Mouse (Mus musculus): ENCODE results near the gene Nrxn2. TPM values are rescaled to one million over a fixed set of nuclear protein-coding genes. Genes with fewer than 3 reads are reported as not detected.

Nrxn2 gene
- total and polyA plus RNA-seq, 3 experiments: 0.20 to 0.71 (median 0.30) TPM

DNA sequence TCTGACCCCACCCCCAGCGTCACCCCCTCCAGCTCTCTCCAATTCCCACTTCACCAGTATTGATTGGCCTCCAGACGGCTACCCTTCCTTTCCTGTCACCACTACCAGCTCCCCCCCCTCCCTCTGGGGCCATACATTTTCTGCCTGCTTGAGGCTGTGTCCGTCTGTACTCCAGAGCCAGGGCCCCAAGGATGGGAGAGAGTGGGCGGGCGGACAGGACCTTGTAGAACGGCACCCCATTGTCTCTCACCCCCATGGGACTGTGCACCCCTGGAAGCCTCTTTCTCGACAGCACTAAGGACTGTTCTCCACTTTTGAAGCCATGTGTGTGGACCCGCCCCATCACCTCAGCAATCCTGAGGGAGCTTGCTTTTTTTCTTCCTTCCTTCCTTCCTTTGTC, 77.2 kb downstream of the Nrxn2 start:
- no peak for DNase-seq (ENCODE audit: extremely low read depth)
- no peak overlapping the region for H3K4me3 ChIP-seq (replicated peaks in 1 of 3; ENCODE audit: low read depth in 2 of 3, low read length in 2 of 3, poor library complexity in 1 of 3)
- dilution Hi-C loops (cut with MboI; ENCODE audit: extremely low pct_ligation_motif_present, extremely low pct_unique_long_range_greater_than_20kb, low sequenced_read_pairs) (no loop called here), in situ Hi-C loops (cut with MboI; ENCODE audit: low pct_ligation_motif_present, low pct_unique_long_range_greater_than_20kb, low sequenced_read_pairs) (no loop called here)
- no peaks in the 10 kb centered on the region for H3K79me2 ChIP-seq (replicated peaks; ENCODE audit: control insufficient read depth, extremely low read depth, insufficient read depth, poor library complexity, severe bottlenecking)
- H3K9ac ChIP-seq (ENCODE audit: insufficient read depth, low read depth): no peak overlapping the region
- peaks cover 90% of the 10 kb centered on the region for H3K27me3 ChIP-seq (replicated peaks)
- H3K27ac ChIP-seq (ENCODE audit: insufficient read depth, low read depth): no peak overlapping the region
- no peaks in the 10 kb centered on the region for H3K9me3 ChIP-seq (replicated peaks; ENCODE audit: low read length)
- H3K4me1 ChIP-seq (ENCODE audit: control insufficient read depth in 1 of 2, insufficient read depth in 2 of 2): peaks cover 0 to 7% of the 10 kb centered on the region in 2 experiments; a peak in 3 of 4 replicates
- no peak overlapping the region for H3K4me2 ChIP-seq (ENCODE audit: insufficient read depth, low read depth, poor library complexity, severe bottlenecking)
- TF ChIP-seq RCOR1 (conservative IDR thresholded peaks at IDR 0.05; ENCODE audit: low read depth, low read length): no peak
- no peak for TF ChIP-seq MEF2A (IDR thresholded peaks at IDR 0.05; ENCODE audit: borderline replicate concordance, low read depth, low read length)
- no peak for TF ChIP-seq MAX (IDR thresholded peaks at IDR 0.05; ENCODE audit: low read length)
- no peak for TF ChIP-seq MXI1 (IDR thresholded peaks at IDR 0.05; ENCODE audit: low read depth, low read length)
- no peak for TF ChIP-seq ZNF384 (IDR thresholded peaks at IDR 0.05; ENCODE audit: low read depth, low read length)
- no peak for TF ChIP-seq PAX5 (IDR thresholded peaks at IDR 0.05; ENCODE audit: low read length)
- no peak for TF ChIP-seq MYC (IDR thresholded peaks at IDR 0.05; ENCODE audit: low read depth, low read length)
- TF ChIP-seq NRF1 (IDR thresholded peaks at IDR 0.05; ENCODE audit: low read depth, low read length): no peak
- no peak for TF ChIP-seq E2F4 (IDR thresholded peaks at IDR 0.05; ENCODE audit: insufficient replicate concordance, low read depth, low read length)
- no peak for TF ChIP-seq JUND (conservative IDR thresholded peaks at IDR 0.05; ENCODE audit: low read depth, low read length)
- TF ChIP-seq IRF4 (IDR thresholded peaks at IDR 0.05; ENCODE audit: low read depth, low read length): no peak
- TF ChIP-seq MAFK (IDR thresholded peaks at IDR 0.05; ENCODE audit: insufficient replicate concordance, low read length): no peak
- TF ChIP-seq CHD1 (IDR thresholded peaks at IDR 0.05; ENCODE audit: low read depth, low read length): no peak
- no peak for TF ChIP-seq MAZ (IDR thresholded peaks at IDR 0.05; ENCODE audit: low read depth, low read length)
- TF ChIP-seq EP300 (IDR thresholded peaks at IDR 0.05; ENCODE audit: low read length): no peak
- no peak for TF ChIP-seq ETS1 (conservative IDR thresholded peaks at IDR 0.05; ENCODE audit: low read depth, low read length)
- TF ChIP-seq ZKSCAN1 (IDR thresholded peaks at IDR 0.05; ENCODE audit: borderline replicate concordance, low read depth, low read length): no peak
- TF ChIP-seq JUN (IDR thresholded peaks at IDR 0.05; ENCODE audit: insufficient read depth, low read depth, low read length): no peak
- TF ChIP-seq SMC3 (IDR thresholded peaks at IDR 0.05; ENCODE audit: low read depth, low read length): no peak
- no peak for TF ChIP-seq RAD21 (IDR thresholded peaks at IDR 0.05; ENCODE audit: low read depth, low read length)
- H3K36me3 ChIP-seq (replicated peaks in 1 of 2; ENCODE audit: control insufficient read depth in 1 of 2, insufficient read depth in 1 of 2, low read length in 1 of 2): no peaks in the 10 kb centered on the region

DNA sequence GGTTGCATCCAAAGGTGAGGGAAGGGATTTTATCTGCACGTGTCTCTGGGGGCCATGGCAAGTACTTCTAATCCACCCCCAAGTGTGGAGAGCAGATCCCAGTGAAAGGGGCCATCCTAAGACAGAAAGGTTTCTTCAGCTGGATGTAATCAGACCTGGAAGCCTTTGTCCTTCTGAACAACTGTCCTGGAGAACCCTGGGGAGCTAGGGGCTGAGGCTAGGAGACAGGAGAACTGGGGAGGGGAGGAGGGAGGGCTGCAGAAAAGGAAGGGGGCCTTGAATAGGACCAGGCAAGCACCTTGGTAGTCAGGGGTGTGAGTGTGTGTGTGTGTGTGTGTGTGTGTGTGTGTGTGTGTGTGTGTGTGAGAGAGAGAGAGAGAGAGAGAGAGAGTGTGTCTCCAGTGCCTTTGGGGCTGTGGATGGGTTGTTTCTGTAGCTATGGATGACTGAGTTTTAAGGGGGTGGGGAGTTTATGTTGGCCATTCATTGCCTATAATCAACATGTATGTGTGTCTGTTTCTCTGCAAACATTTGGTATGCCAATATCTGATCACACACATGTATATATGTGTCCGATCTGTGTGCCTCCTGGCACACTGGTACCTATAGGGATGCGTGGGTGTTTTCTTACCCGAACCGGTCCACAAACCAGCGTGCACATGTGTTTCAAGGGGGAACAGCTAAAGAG, 78.1 kb downstream of the Nrxn2 start:
- Histone ChIP-seq H3K4me3 (replicated peaks in 1 of 3; ENCODE audit: low read depth in 2 of 3, low read length in 2 of 3, poor library complexity in 1 of 3) (no peak overlapping the region), H3K4me2 (ENCODE audit: insufficient read depth, low read depth, poor library complexity, severe bottlenecking) (no peak overlapping the region), H3K9ac (ENCODE audit: insufficient read depth, low read depth) (no peak overlapping the region), H3K4me1 (ENCODE audit: control insufficient read depth in 1 of 2, insufficient read depth in 2 of 2) (peaks cover 0 to 7% of the 10 kb centered on the region in 2 experiments; a peak in 3 of 4 replicates), H3K27me3 (replicated peaks) (peaks cover 90% of the 10 kb centered on the region), H3K36me3 (replicated peaks in 1 of 2; ENCODE audit: control insufficient read depth in 1 of 2, insufficient read depth in 1 of 2, low read length in 1 of 2) (no peaks in the 10 kb centered on the region), H3K79me2 (replicated peaks; ENCODE audit: control insufficient read depth, extremely low read depth, insufficient read depth, poor library complexity, severe bottlenecking) (no peaks in the 10 kb centered on the region), H3K27ac (ENCODE audit: insufficient read depth, low read depth) (no peak overlapping the region), H3K9me3 (replicated peaks; ENCODE audit: low read length) (no peaks in the 10 kb centered on the region)
- in situ Hi-C loops (cut with MboI; ENCODE audit: low pct_ligation_motif_present, low pct_unique_long_range_greater_than_20kb, low sequenced_read_pairs) (no loop called here), dilution Hi-C loops (cut with MboI; ENCODE audit: extremely low pct_ligation_motif_present, extremely low pct_unique_long_range_greater_than_20kb, low sequenced_read_pairs) (no loop called here)
- no peak for DNase-seq (ENCODE audit: extremely low read depth)
- TF ChIP-seq MXI1 (IDR thresholded peaks at IDR 0.05; ENCODE audit: low read depth, low read length) (no peak), PAX5 (IDR thresholded peaks at IDR 0.05; ENCODE audit: low read length) (no peak), BHLHE40 (IDR thresholded peaks at IDR 0.05; ENCODE audit: low read depth, low read length) (no peak), USF1 (IDR thresholded peaks at IDR 0.05; ENCODE audit: low read depth, low read length) (no peak), NELFE (IDR thresholded peaks at IDR 0.05; ENCODE audit: low read depth, low read length) (no peak), MAX (IDR thresholded peaks at IDR 0.05; ENCODE audit: low read length) (no peak), E2F4 (IDR thresholded peaks at IDR 0.05; ENCODE audit: insufficient replicate concordance, low read depth, low read length) (no peak), JUN (IDR thresholded peaks at IDR 0.05; ENCODE audit: insufficient read depth, low read depth, low read length) (no peak), EP300 (IDR thresholded peaks at IDR 0.05; ENCODE audit: low read length) (no peak), POLR2A (IDR thresholded peaks at IDR 0.05; ENCODE audit: low read depth, low read length) (no peak), MEF2A (IDR thresholded peaks at IDR 0.05; ENCODE audit: borderline replicate concordance, low read depth, low read length) (no peak)

Measured in CH12.LX (cell line).